ENCODE assay signal across 17 mouse cellular contexts in the genomic region with DNA sequence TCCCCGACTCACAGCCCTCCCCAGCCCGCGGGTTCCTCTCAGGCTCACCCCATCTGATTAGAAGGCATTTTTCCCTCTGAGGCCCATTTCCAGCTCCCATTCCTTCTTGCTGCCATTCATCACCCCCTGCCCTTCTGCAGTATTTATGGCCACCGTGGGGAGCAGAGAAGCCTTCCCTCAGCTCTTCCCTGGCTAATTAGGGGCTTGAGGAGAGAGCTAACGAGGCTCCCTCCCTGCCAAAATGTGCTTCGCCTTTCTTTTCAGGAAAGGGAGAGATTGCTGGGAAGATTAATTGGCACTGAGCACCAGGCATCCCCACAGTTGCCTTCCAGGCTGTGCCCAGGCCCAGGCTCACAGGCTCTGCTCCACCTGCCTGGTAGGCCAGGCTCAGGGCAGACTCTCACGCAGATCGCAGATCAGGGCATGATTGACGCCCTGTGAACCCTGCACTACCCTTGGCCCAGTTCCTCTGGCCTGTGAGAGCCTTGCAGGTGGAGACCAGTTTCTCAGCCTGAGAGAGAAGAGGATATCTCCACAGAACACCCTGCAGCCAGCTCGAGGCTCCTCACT. TPM values are rescaled to one million over a fixed set of nuclear protein-coding genes. Genes with fewer than 3 reads are reported as not detected.
DNase-seq lines count a peak whose midpoint lies in the region; ATAC-seq and TF ChIP-seq lines count a peak whose summit lies in the region.
"Had no signal": no experiment of that assay in that cellular context is flagged by ENCODE, and none has a peak within 500 bp of the region (broad histone marks: within the 10 kb centered on the region; RNA-seq: fewer than 3 reads in every experiment).

No protein-coding gene starts in this region.

- H3K9me3 ChIP-seq in forebrain, embryonic 14.5 days (replicated peaks; ENCODE audit: control insufficient read depth, low read length) = no peaks in the 10 kb centered on the region
- H3K9me3 ChIP-seq in hindbrain, postnatal 0 days (ENCODE audit: low read length) = no peaks in the 10 kb centered on the region
- H3K9me3 ChIP-seq: embryonic facial prominence, embryonic 10.5 days; heart, embryonic 13.5 days had no signal

- H3K4me1 ChIP-seq in forebrain, embryonic 14.5 days (ENCODE audit: control insufficient read depth, insufficient read depth, low read length) = peaks cover 16% of the 10 kb centered on the region
- H3K4me1 ChIP-seq in hindbrain, postnatal 0 days (ENCODE audit: insufficient read depth, low read length) = no peaks in the 10 kb centered on the region
- H3K4me1 ChIP-seq in olfactory bulb, adult 2 months (ENCODE audit: control insufficient read depth, insufficient read depth, low read length) = peaks cover 16% of the 10 kb centered on the region
- H3K4me1 ChIP-seq: embryonic facial prominence, embryonic 10.5 days; heart, embryonic 13.5 days had no signal

- WGBS in forebrain, embryonic 14.5 days = 22% methylated on average over 10 of the region's 10 CpGs
- 52% methylated on average over 10 of the region's 10 CpGs for WGBS in hindbrain, postnatal 0 days
- 37% methylated on average over 10 of the region's 10 CpGs for WGBS in olfactory bulb, adult 2 months

- no peak overlapping the region for H3K4me3 ChIP-seq in forebrain, embryonic 14.5 days (ENCODE audit: low read depth, low read length)
- no peak overlapping the region for H3K4me3 ChIP-seq in hindbrain, postnatal 0 days (ENCODE audit: low read length)
- no peak overlapping the region for H3K4me3 ChIP-seq in olfactory bulb, adult 2 months (ENCODE audit: insufficient read depth, low read depth, low read length)
- H3K4me3 ChIP-seq: embryonic facial prominence, embryonic 10.5 days; heart, embryonic 13.5 days had no signal

- peaks cover 51% of the 10 kb centered on the region for H3K36me3 ChIP-seq in forebrain, embryonic 14.5 days (ENCODE audit: control insufficient read depth, insufficient read depth, low read length)
- H3K36me3 ChIP-seq in hindbrain, postnatal 0 days (ENCODE audit: insufficient read depth, low read length) = peaks cover 30% of the 10 kb centered on the region

- intact Hi-C loops in gastrocnemius, postnatal 14 days (cut with DNase I; ENCODE audit: low total_unique reads) = no loop called here

- no peak for TF ChIP-seq CTCF in hindbrain, postnatal 0 days (IDR thresholded peaks at IDR 0.05; ENCODE audit: low read depth)
- no peak for TF ChIP-seq CTCF in olfactory bulb, adult 2 months (IDR thresholded peaks at IDR 0.05; ENCODE audit: insufficient read depth, low read depth, low read length)

- H3K27ac ChIP-seq in forebrain, embryonic 14.5 days (ENCODE audit: low read depth, low read length) = peak overlapping the region; percentile 92
- peak overlapping the region; percentile 54; the same call in 1 of the 2 replicates for H3K27ac ChIP-seq in hindbrain, postnatal 0 days
- peak overlapping the region; percentile 9; the same call in 1 of the 2 replicates for H3K27ac ChIP-seq in olfactory bulb, adult 2 months (ENCODE audit: insufficient read depth, low read depth, low read length)
- H3K27ac ChIP-seq: embryonic facial prominence, embryonic 10.5 days; heart, embryonic 13.5 days had no signal

- H3K27me3 ChIP-seq in forebrain, embryonic 14.5 days (replicated peaks; ENCODE audit: control insufficient read depth, insufficient read depth, low read length) = no peaks in the 10 kb centered on the region
- no peaks in the 10 kb centered on the region for H3K27me3 ChIP-seq in hindbrain, postnatal 0 days (ENCODE audit: insufficient read depth, low read length)
- H3K27me3 ChIP-seq: heart, embryonic 13.5 days had no signal

- no peak for TF ChIP-seq POLR2A in olfactory bulb, adult 2 months (IDR thresholded peaks at IDR 0.05; ENCODE audit: insufficient read depth, low read depth, low read length)

- DNase-seq in cerebellum, postnatal 10 days = peak; percentile 37 to 44
- no peak for DNase-seq in cerebellum, postnatal 4 days (ENCODE audit: low spot score in 2 of 2)
- peak; percentile 85 for DNase-seq in forebrain, embryonic 14.5 days (ENCODE audit: low spot score)
- DNase-seq in hindbrain, postnatal 0 days (ENCODE audit: low spot score) = peak; percentile 26
- no peak for DNase-seq in lung, postnatal 14 days
- DNase-seq in retina, embryonic 14.5 days (ENCODE audit: low spot score) = no peak
- DNase-seq in gastrocnemius, postnatal 14 days = no peak
- DNase-seq: adrenal gland, postnatal 25 days; cerebellum, adult 8-10 months; gastrocnemius, postnatal 10 days; kidney, postnatal 14 days; lung, adult 2 months; right cerebral cortex, postnatal 4 days had no signal

- ATAC-seq in forebrain, embryonic 14.5 days = peak; percentile 79
- no peak for ATAC-seq in hindbrain, postnatal 0 days
- ATAC-seq: inflammation-experienced regulatory T-cells, adult 6 months had no signal

- no peak overlapping the region for H3K4me2 ChIP-seq in forebrain, embryonic 14.5 days (ENCODE audit: low read length)
- no peak overlapping the region for H3K4me2 ChIP-seq in hindbrain, postnatal 0 days (ENCODE audit: low read depth, low read length)
- H3K4me2 ChIP-seq: heart, embryonic 13.5 days had no signal

- peak overlapping the region; percentile 35; the same call in 1 of the 2 replicates for H3K9ac ChIP-seq in forebrain, embryonic 14.5 days (ENCODE audit: low read length)
- no peak overlapping the region for H3K9ac ChIP-seq in hindbrain, postnatal 0 days (replicated peaks; ENCODE audit: low read length)
- H3K9ac ChIP-seq: heart, embryonic 13.5 days had no signal

RNA-seq across cellular contexts. Expression of gene Chmp6, which starts 19.5 kb away (rescaled TPM):
- polyA plus RNA-seq in forebrain, embryonic 14.5 days (2014; fragmentation: Nextera tagmentation; extraction: Ambion mirVana) = 90.0 and 92.7 TPM in 2 replicates
- total RNA-seq in hindbrain, postnatal 0 days (2014; rRNA removed) = 102 and 117 TPM in 2 replicates
- 115 and 118 TPM in 2 replicates for polyA plus RNA-seq in hindbrain, postnatal 0 days (2015; fragmentation: Nextera tagmentation; extraction: Ambion mirVana)
- not detected in 2 replicates for polyA plus RNA-seq in olfactory bulb, adult 2 months (2012; ENCODE audit: insufficient read depth, insufficient read length, low replicate concordance, missing spikeins)
- total RNA-seq in gastrocnemius, postnatal 14 days (2021) = 10 to 100 TPM; 22.7 to 25.2 TPM

RNA-seq across cellular contexts. Expression of gene Baiap2, which starts 48.8 kb away (rescaled TPM):
- 18.7 and 25.2 TPM in 2 replicates for polyA plus RNA-seq in forebrain, embryonic 14.5 days (2014; fragmentation: Nextera tagmentation; extraction: Ambion mirVana)
- 45.9 and 62.4 TPM in 2 replicates for total RNA-seq in hindbrain, postnatal 0 days (2014; rRNA removed)
- 30.8 and 31.5 TPM in 2 replicates for polyA plus RNA-seq in hindbrain, postnatal 0 days (2015; fragmentation: Nextera tagmentation; extraction: Ambion mirVana)
- not detected in 2 replicates for polyA plus RNA-seq in olfactory bulb, adult 2 months (2012; ENCODE audit: insufficient read depth, insufficient read length, low replicate concordance, missing spikeins)
- 1 to 10 TPM; 3.4 to 3.9 TPM for total RNA-seq in gastrocnemius, postnatal 14 days (2021)

Comparison
In these comparisons a context has a peak if more than half of its experiments do, and no peak if none do; other contexts are left out.
1. DNase-seq: peak in cerebellum, postnatal 10 days (2 of 2), forebrain, embryonic 14.5 days (single experiment) and hindbrain, postnatal 0 days (single experiment); none in cerebellum, postnatal 4 days (0 of 2), lung, postnatal 14 days (single experiment), retina, embryonic 14.5 days (single experiment) and gastrocnemius, postnatal 14 days (single experiment).
2. H3K27ac ChIP-seq: peak in every context shown above with its lines; median percentile 92 in forebrain, embryonic 14.5 days; 54 in hindbrain, postnatal 0 days; 9 in olfactory bulb, adult 2 months.
3. RNA of gene Chmp6, which starts 19.5 kb away (polyA plus RNA-seq): 115 to 118 TPM in hindbrain, postnatal 0 days and 90.0 to 92.7 TPM in forebrain, embryonic 14.5 days; not detected in olfactory bulb, adult 2 months; every median in the first group is over 10 times any median in the second.